Mouse (Mus musculus): ENCODE data around the gene Anapc15. TPM values are rescaled to one million over a fixed set of nuclear protein-coding genes. Genes with fewer than 3 reads are reported as not detected.

The Anapc15 gene
- polyA plus RNA-seq, 1 experiment from 2014 or later: 66.3 TPM

- no peak overlapping the region for H3K27ac ChIP-seq (ENCODE audit: low read length)
- H3K27me3 ChIP-seq (replicated peaks; ENCODE audit: control insufficient read depth, insufficient read depth, low read length): no peaks in the 10 kb centered on the region
- peaks cover 20% of the 10 kb centered on the region for H3K4me1 ChIP-seq (ENCODE audit: control insufficient read depth, insufficient read depth, low read length)
- H3K4me2 ChIP-seq (ENCODE audit: low read depth, low read length): no peak overlapping the region
- H3K9me3 ChIP-seq (ENCODE audit: control insufficient read depth, low read length): no peaks in the 10 kb centered on the region
- H3K4me3 ChIP-seq (ENCODE audit: low read length): no peak overlapping the region
- H3K9ac ChIP-seq (ENCODE audit: low read depth, low read length): no peak overlapping the region
- ATAC-seq: no peak
- peaks cover 50% of the 10 kb centered on the region for H3K36me3 ChIP-seq (ENCODE audit: control insufficient read depth, insufficient read depth, low read length)
- 91% methylated on average over 4 of the region's 4 CpGs for WGBS
Measured at GRCm38 (mm10) chr7:101832372-101832771, 31.1 kb upstream of the Anapc15 start.

GRCm38 (mm10) chr7:101833352-101833751 lies 30.2 kb upstream of the Anapc15 start:
- no peak for ATAC-seq
- Histone ChIP-seq H3K4me3 (ENCODE audit: low read length) (no peak overlapping the region), H3K27ac (ENCODE audit: low read length) (no peak overlapping the region), H3K4me1 (ENCODE audit: control insufficient read depth, insufficient read depth, low read length) (peaks cover 20% of the 10 kb centered on the region), H3K4me2 (ENCODE audit: low read depth, low read length) (no peak overlapping the region), H3K36me3 (ENCODE audit: control insufficient read depth, insufficient read depth, low read length) (peaks cover 44% of the 10 kb centered on the region), H3K27me3 (replicated peaks; ENCODE audit: control insufficient read depth, insufficient read depth, low read length) (no peaks in the 10 kb centered on the region), H3K9me3 (ENCODE audit: control insufficient read depth, low read length) (no peaks in the 10 kb centered on the region), H3K9ac (ENCODE audit: low read depth, low read length) (no peak overlapping the region)
- 63% methylated on average over 5 of the region's 5 CpGs for WGBS

GRCm38 (mm10) chr7:101833916-101834584 lies 29.5 kb upstream of the Anapc15 start:
- H3K9me3 ChIP-seq (ENCODE audit: control insufficient read depth, low read length): no peaks in the 10 kb centered on the region
- H3K4me2 ChIP-seq (ENCODE audit: low read depth, low read length): no peak overlapping the region
- H3K4me3 ChIP-seq (ENCODE audit: low read length): no peak overlapping the region
- H3K36me3 ChIP-seq (ENCODE audit: control insufficient read depth, insufficient read depth, low read length): peaks cover 40% of the 10 kb centered on the region
- 63% methylated on average over 3 of the region's 3 CpGs for WGBS
- H3K9ac ChIP-seq (ENCODE audit: low read depth, low read length): no peak overlapping the region
- H3K4me1 ChIP-seq (ENCODE audit: control insufficient read depth, insufficient read depth, low read length): peaks cover 24% of the 10 kb centered on the region
- H3K27ac ChIP-seq (ENCODE audit: low read length): no peak overlapping the region
- H3K27me3 ChIP-seq (replicated peaks; ENCODE audit: control insufficient read depth, insufficient read depth, low read length): no peaks in the 10 kb centered on the region
- ATAC-seq: no peak

DNA sequence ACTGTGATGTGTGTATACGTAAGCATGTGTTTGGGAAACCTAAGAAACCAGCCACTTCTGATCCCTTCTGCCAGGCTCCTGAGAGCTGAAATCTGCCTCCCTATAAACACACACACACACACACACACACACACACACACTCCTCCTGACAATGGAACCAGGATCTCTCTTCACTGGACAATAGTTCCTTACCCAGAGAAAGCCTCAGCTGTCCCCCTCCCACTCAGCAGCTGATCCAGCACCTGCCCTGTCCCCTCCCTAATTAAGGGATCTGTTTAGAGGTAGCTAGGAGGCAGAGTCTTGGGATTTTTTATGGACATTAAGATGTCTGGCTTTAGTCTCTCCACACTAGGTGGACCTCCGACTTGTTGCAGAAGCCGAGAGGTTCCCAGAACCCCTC lies 28.6 kb upstream of the Anapc15 start:
- 0 out of 2 replicates have a peak overlapping the region, but pooled peaks have one; percentile 66 for H3K4me3 ChIP-seq (ENCODE audit: low read length)

DNA sequence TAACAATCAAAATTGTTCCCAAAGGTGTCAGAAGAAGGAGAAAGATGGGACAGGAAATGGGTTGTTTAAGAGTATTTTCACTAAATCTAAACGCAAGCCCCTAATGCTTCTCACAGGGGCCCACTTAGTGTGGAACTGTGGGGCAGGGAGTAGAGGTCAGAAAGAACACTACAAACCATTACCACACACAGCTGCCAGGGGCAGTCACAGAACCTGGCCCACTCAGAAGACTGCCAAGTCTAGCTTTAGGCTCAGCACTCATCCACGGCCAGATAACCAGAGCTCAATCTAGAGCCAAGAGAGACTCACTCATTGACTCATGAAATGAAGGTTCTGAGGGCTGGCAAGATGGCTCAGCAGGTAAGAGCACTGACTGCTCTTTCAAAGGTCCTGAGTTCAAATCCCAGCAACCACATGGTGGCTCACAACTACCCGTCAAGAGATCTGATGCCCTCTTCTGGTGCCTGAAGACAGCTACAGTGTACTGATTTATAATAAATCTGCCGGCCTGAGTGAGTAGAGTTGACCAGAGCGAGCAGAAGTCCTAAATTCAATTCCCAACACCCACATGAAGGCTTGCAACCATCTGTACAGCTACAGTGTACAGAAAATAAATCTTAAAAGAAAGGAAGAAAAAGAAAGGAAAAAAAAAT lies 27.9 kb upstream of the Anapc15 start:
- WGBS: 23% methylated on average over 5 of the region's 5 CpGs

More for the DNA sequence above, 28.6 kb upstream of the Anapc15 start:
- peak overlapping the region; percentile 87; the same call in 1 of the 2 replicates for H3K4me2 ChIP-seq (ENCODE audit: low read depth, low read length)
- 48% methylated on average over 3 of the region's 3 CpGs for WGBS
- ATAC-seq: no peak
- H3K36me3 ChIP-seq (ENCODE audit: control insufficient read depth, insufficient read depth, low read length): peaks cover 35% of the 10 kb centered on the region
- peaks cover 24% of the 10 kb centered on the region for H3K4me1 ChIP-seq (ENCODE audit: control insufficient read depth, insufficient read depth, low read length)
- no peak overlapping the region for H3K9ac ChIP-seq (ENCODE audit: low read depth, low read length)
- H3K9me3 ChIP-seq (ENCODE audit: control insufficient read depth, low read length): no peaks in the 10 kb centered on the region
- H3K27me3 ChIP-seq (replicated peaks; ENCODE audit: control insufficient read depth, insufficient read depth, low read length): no peaks in the 10 kb centered on the region
- no peak overlapping the region for H3K27ac ChIP-seq (ENCODE audit: low read length)

DNA sequence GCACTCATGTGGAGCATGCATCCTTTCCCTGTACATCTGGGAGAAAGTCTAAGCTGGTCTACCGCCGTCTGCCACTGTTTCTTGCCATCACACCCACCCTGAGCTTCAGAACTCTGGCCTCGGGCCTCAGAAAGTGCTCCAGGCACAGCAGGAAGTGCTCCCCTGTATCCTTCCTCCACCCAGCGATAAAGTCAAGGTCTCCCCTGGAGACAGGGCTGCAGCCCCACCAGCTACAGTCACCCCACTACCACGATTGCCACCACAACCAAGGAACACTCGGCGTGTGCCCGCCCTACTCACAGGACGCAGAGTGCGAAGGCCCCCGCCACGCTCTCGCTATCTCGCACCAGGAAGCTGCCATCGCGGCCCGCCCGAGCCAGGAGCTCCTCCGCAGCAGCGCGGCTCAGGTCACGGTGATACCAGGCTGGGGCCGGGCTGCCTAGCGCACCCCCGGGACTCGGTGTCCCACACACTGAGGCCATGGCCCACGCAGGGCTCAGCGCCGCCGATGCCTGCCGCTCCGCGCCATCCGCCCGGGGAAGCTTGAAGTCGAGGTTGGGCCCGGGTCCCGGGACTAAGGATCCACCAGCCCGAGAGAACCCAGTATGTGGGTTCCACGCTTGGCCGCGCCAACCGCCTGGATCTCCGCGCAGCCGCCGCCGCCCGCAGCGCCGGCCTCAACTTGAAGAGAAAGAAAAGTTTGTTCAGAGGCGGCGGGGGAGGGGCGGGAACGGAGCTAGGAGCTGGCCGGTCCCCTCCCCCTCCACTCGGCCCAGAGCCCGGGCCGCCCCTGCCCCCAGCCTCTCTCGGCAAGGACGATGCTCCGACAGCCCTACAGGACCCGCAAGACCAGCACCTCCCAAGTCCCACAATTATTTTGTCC lies 27.0 kb upstream of the Anapc15 start:
- WGBS: 1% methylated on average over 63 of the region's 63 CpGs

More for the DNA sequence above, 27.9 kb upstream of the Anapc15 start:
- Histone ChIP-seq H3K4me2 (ENCODE audit: low read depth, low read length) (peak overlapping the region; percentile 87), H3K4me3 (ENCODE audit: low read length) (peak overlapping the region; percentile 66), H3K9ac (ENCODE audit: low read depth, low read length) (peak overlapping the region; percentile 90), H3K27me3 (replicated peaks; ENCODE audit: control insufficient read depth, insufficient read depth, low read length) (no peaks in the 10 kb centered on the region), H3K4me1 (ENCODE audit: control insufficient read depth, insufficient read depth, low read length) (peaks cover 24% of the 10 kb centered on the region), H3K27ac (ENCODE audit: low read length) (peak overlapping the region; percentile 97), H3K9me3 (ENCODE audit: control insufficient read depth, low read length) (no peaks in the 10 kb centered on the region), H3K36me3 (ENCODE audit: control insufficient read depth, insufficient read depth, low read length) (peaks cover 29% of the 10 kb centered on the region)
- ATAC-seq: no peak

DNA sequence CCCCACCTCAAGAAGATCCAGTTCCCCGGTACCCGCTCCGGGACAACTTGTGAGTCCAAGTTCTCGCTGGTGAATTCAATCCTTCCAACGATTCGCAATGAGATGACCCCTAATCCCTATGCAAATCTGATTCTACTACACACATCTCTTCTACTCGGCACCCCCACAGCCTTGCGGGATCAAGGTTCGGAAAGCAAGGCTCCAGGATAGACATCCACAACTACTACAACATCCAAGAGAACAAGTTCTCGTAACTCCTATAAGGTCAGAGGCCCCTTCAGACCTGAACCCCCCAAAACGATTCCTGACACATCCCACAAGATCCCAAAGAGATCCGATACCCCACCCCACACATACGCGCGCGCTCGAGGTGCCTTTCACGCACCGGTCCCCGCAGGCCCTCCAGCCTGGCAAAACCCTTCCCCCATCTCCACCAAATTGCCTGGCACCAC lies 26.3 kb upstream of the Anapc15 start:
- H3K9ac ChIP-seq (ENCODE audit: low read depth, low read length): peak overlapping the region; percentile 90
- peak; percentile 9; the same call in 1 of the 2 replicates for ATAC-seq
- peak overlapping the region; percentile 87 for H3K4me2 ChIP-seq (ENCODE audit: low read depth, low read length)
- peaks cover 13% of the 10 kb centered on the region; the same call in 1 of the 2 replicates for H3K36me3 ChIP-seq (ENCODE audit: control insufficient read depth, insufficient read depth, low read length)
- H3K4me1 ChIP-seq (ENCODE audit: control insufficient read depth, insufficient read depth, low read length): peaks cover 24% of the 10 kb centered on the region
- WGBS: under 1% methylated on average over 20 of the region's 20 CpGs
- H3K27ac ChIP-seq (ENCODE audit: low read length): peak overlapping the region; percentile 97
- no peaks in the 10 kb centered on the region for H3K27me3 ChIP-seq (replicated peaks; ENCODE audit: control insufficient read depth, insufficient read depth, low read length)
- peak overlapping the region; percentile 66 for H3K4me3 ChIP-seq (ENCODE audit: low read length)
- no peaks in the 10 kb centered on the region for H3K9me3 ChIP-seq (ENCODE audit: control insufficient read depth, low read length)

More for the DNA sequence above, 27.0 kb upstream of the Anapc15 start:
- Histone ChIP-seq H3K9ac (ENCODE audit: low read depth, low read length) (peak overlapping the region; percentile 90), H3K4me1 (ENCODE audit: control insufficient read depth, insufficient read depth, low read length) (peaks cover 24% of the 10 kb centered on the region), H3K4me3 (ENCODE audit: low read length) (peak overlapping the region; percentile 66), H3K36me3 (ENCODE audit: control insufficient read depth, insufficient read depth, low read length) (peaks cover 20% of the 10 kb centered on the region), H3K9me3 (ENCODE audit: control insufficient read depth, low read length) (no peaks in the 10 kb centered on the region), H3K27ac (ENCODE audit: low read length) (peak overlapping the region; percentile 97), H3K27me3 (replicated peaks; ENCODE audit: control insufficient read depth, insufficient read depth, low read length) (no peaks in the 10 kb centered on the region), H3K4me2 (ENCODE audit: low read depth, low read length) (peak overlapping the region; percentile 87)
- ATAC-seq: peak; percentile 47

GRCm38 (mm10) chr7:101837606-101838471 lies 25.7 kb upstream of the Anapc15 start, which contains the start of gene Inppl1:
TSS of gene Inppl1 (minus strand) at chr7:101838229.
- under 1% methylated on average over 64 of the region's 64 CpGs for WGBS

More at GRCm38 (mm10) chr7:101837606-101838471, 25.7 kb upstream of the Anapc15 start, which contains the start of gene Inppl1:
- ATAC-seq: peak; percentile 87
- no peaks in the 10 kb centered on the region for H3K9me3 ChIP-seq (ENCODE audit: control insufficient read depth, low read length)
- peak within 1 kb of the TSS; percentile 66 for H3K4me3 ChIP-seq (ENCODE audit: low read length)
- H3K4me1 ChIP-seq (ENCODE audit: control insufficient read depth, insufficient read depth, low read length): peaks cover 24% of the 10 kb centered on the region
- H3K4me2 ChIP-seq (ENCODE audit: low read depth, low read length): peak within 1 kb of the TSS; percentile 87
- H3K36me3 ChIP-seq (ENCODE audit: control insufficient read depth, insufficient read depth, low read length): peaks cover 7% of the 10 kb centered on the region; the same call in 1 of the 2 replicates
- no peaks in the 10 kb centered on the region for H3K27me3 ChIP-seq (replicated peaks; ENCODE audit: control insufficient read depth, insufficient read depth, low read length)
- H3K27ac ChIP-seq (ENCODE audit: low read length): peak within 1 kb of the TSS; percentile 97
- peak within 1 kb of the TSS; percentile 90 for H3K9ac ChIP-seq (ENCODE audit: low read depth, low read length)
